Mouse (Mus musculus) midbrain, embryonic 16.5 days (tissue): Measurements from ENCODE around the gene Fsd2. TPM values are rescaled to one million over a fixed set of nuclear protein-coding genes. Genes with fewer than 3 reads are reported as not detected.

ENCODE experiments used
- ATAC-seq: fragments of 200-750 bp; cut with Nextera tagmentation; 2 replicates; pipeline ENCODE4 v1.8.0; 2017; ENCODE audit warnings: moderate TSS enrichment
- H3K27ac ChIP-seq: fragments of 300-500 bp; sonication (generic); 2 replicates; pipeline ENCODE4 v1.5.1; 2014; ENCODE audit warnings: mild to moderate bottlenecking, low read length, mixed read lengths
- H3K27me3 ChIP-seq: fragments of 300-500 bp; sonication (generic); 2 replicates; pipeline ENCODE4 v1.6.1; 2014; ENCODE audit warnings: low read depth, low read length, mixed read lengths; ENCODE audit not compliant: control insufficient read depth, insufficient read depth
- H3K36me3 ChIP-seq: fragments of 300-500 bp; sonication (generic); 2 replicates; pipeline ENCODE4 v1.6.1; 2014; ENCODE audit warnings: mild to moderate bottlenecking, low read length, moderate library complexity, mixed read lengths; ENCODE audit not compliant: control insufficient read depth, insufficient read depth
- H3K4me1 ChIP-seq: fragments of 300-500 bp; sonication (generic); 2 replicates; pipeline ENCODE4 v1.6.1; 2014; ENCODE audit warnings: mild to moderate bottlenecking, low read length, mixed read lengths; ENCODE audit not compliant: control insufficient read depth, insufficient read depth
- H3K4me2 ChIP-seq: fragments of 300-500 bp; sonication (generic); 2 replicates; pipeline ENCODE4 v1.6.1; 2014; ENCODE audit warnings: mild to moderate bottlenecking, low read length, mixed read lengths
- H3K4me3 ChIP-seq: fragments of 300-500 bp; sonication (generic); 2 replicates; pipeline ENCODE4 v1.5.1; 2014; ENCODE audit warnings: low read depth, mild to moderate bottlenecking, low read length, moderate library complexity, mixed read lengths
- H3K9ac ChIP-seq: fragments of 300-500 bp; sonication (generic); 2 replicates; pipeline ENCODE4 v1.6.1; 2014; ENCODE audit warnings: low read depth, low read length, mixed read lengths
- H3K9me3 ChIP-seq: fragments of 300-500 bp; sonication (generic); replicated peaks from 2 replicates; pipeline ENCODE4 v1.6.1; 2014; ENCODE audit warnings: mild to moderate bottlenecking, low read length, mixed read lengths; ENCODE audit not compliant: control insufficient read depth, poor library complexity, severe bottlenecking
- WGBS: fragments of 180-500 bp; shearing (Covaris S2); extraction: QIAGEN DNeasy Blood & Tissue Kit; methylation state at CpG from one replicate; pipeline ENCODE4 v1.1.7; 2014; 5-methylcytosine and 5-hydroxymethylcytosine counted together
- polyA plus RNA-seq: library from polyadenylated mRNA; unstranded; fragments of >200 nt; fragmentation: Nextera tagmentation; extraction: Ambion mirVana; gene quantifications from 2 replicates; pipeline ENCODE4 v1.2.1, GENCODE M21; 2015

Gene Fsd2
- 0.19 and 0.25 TPM in 2 replicates for polyA plus RNA-seq

GRCm38 (mm10) chr7:81566892-81567291, at the start of gene Fsd2:
Gene Fsd2, minus strand, starts transcription at chr7:81566944.
- Histone ChIP-seq H3K36me3 (no peaks in the 10 kb centered on the region), H3K4me3 (no peak within 1 kb of the TSS), H3K27ac (no peak within 1 kb of the TSS), H3K9me3 (no peaks in the 10 kb centered on the region), H3K4me1 (no peaks in the 10 kb centered on the region), H3K9ac (no peak within 1 kb of the TSS), H3K27me3 (no peaks in the 10 kb centered on the region), H3K4me2 (no peak within 1 kb of the TSS)
- ATAC-seq = no peak
- WGBS = 81% methylated on average over 9 of the region's 9 CpGs

- no peak overlapping the region for H3K4me2 ChIP-seq
- H3K4me3 ChIP-seq = no peak overlapping the region
- no peaks in the 10 kb centered on the region for H3K27me3 ChIP-seq
- no peaks in the 10 kb centered on the region for H3K4me1 ChIP-seq
- H3K9ac ChIP-seq = no peak overlapping the region
- WGBS = 62% methylated on average over 9 of the region's 9 CpGs
- H3K27ac ChIP-seq = no peak overlapping the region
- H3K36me3 ChIP-seq = no peaks in the 10 kb centered on the region; the same call in 1 of the 2 replicates
- no peaks in the 10 kb centered on the region for H3K9me3 ChIP-seq
- no peak for ATAC-seq
Observed at GRCm38 (mm10) chr7:81615031-81615430, 48.3 kb upstream of the Fsd2 start.

- H3K9ac ChIP-seq = no peak overlapping the region
- H3K27ac ChIP-seq = no peak overlapping the region
- H3K4me3 ChIP-seq = no peak overlapping the region
- WGBS = 92% methylated on average over 13 of the region's 13 CpGs
- ATAC-seq = no peak
- no peaks in the 10 kb centered on the region for H3K4me1 ChIP-seq
- H3K4me2 ChIP-seq = no peak overlapping the region
- H3K27me3 ChIP-seq = no peaks in the 10 kb centered on the region
- H3K36me3 ChIP-seq = no peaks in the 10 kb centered on the region; the same call in 1 of the 2 replicates
- H3K9me3 ChIP-seq = no peaks in the 10 kb centered on the region
Observed at GRCm38 (mm10) chr7:81612856-81613635, 46.3 kb upstream of the Fsd2 start.

GRCm38 (mm10) chr7:81610125-81610524, 43.4 kb upstream of the Fsd2 start:
- WGBS = 62% methylated on average over 18 of the region's 18 CpGs
- no peaks in the 10 kb centered on the region; the same call in 1 of the 2 replicates for H3K36me3 ChIP-seq
- H3K27me3 ChIP-seq = no peaks in the 10 kb centered on the region
- H3K4me3 ChIP-seq = no peak overlapping the region
- no peaks in the 10 kb centered on the region for H3K4me1 ChIP-seq
- H3K4me2 ChIP-seq = no peak overlapping the region
- H3K27ac ChIP-seq = no peak overlapping the region
- H3K9ac ChIP-seq = no peak overlapping the region
- no peak for ATAC-seq
- H3K9me3 ChIP-seq = no peaks in the 10 kb centered on the region

GRCm38 (mm10) chr7:81606452-81606851, 39.7 kb upstream of the Fsd2 start:
- no peak overlapping the region for H3K4me2 ChIP-seq
- no peaks in the 10 kb centered on the region for H3K9me3 ChIP-seq
- no peak overlapping the region for H3K27ac ChIP-seq
- no peaks in the 10 kb centered on the region for H3K27me3 ChIP-seq
- H3K4me1 ChIP-seq = no peaks in the 10 kb centered on the region
- 69% methylated on average over 5 of the region's 5 CpGs for WGBS
- no peak for ATAC-seq
- no peak overlapping the region for H3K9ac ChIP-seq
- H3K4me3 ChIP-seq = no peak overlapping the region
- no peaks in the 10 kb centered on the region for H3K36me3 ChIP-seq

- WGBS = 68% methylated on average over 4 of the region's 4 CpGs
- H3K4me3 ChIP-seq = no peak overlapping the region
- H3K27me3 ChIP-seq = no peaks in the 10 kb centered on the region
- H3K36me3 ChIP-seq = no peaks in the 10 kb centered on the region
- ATAC-seq = no peak
- H3K4me1 ChIP-seq = no peaks in the 10 kb centered on the region
- H3K4me2 ChIP-seq = no peak overlapping the region
- H3K27ac ChIP-seq = no peak overlapping the region
- H3K9ac ChIP-seq = no peak overlapping the region
- no peaks in the 10 kb centered on the region for H3K9me3 ChIP-seq
Observed at GRCm38 (mm10) chr7:81605489-81605888, 38.7 kb upstream of the Fsd2 start.

- Histone ChIP-seq H3K27me3 (no peaks in the 10 kb centered on the region), H3K27ac (no peak overlapping the region), H3K36me3 (no peaks in the 10 kb centered on the region), H3K9me3 (no peaks in the 10 kb centered on the region), H3K4me3 (no peak overlapping the region), H3K4me1 (no peaks in the 10 kb centered on the region), H3K4me2 (no peak overlapping the region), H3K9ac (no peak overlapping the region)
- no peak for ATAC-seq
- WGBS = 80% methylated on average over 5 of the region's 5 CpGs
Observed at GRCm38 (mm10) chr7:81604991-81605390, 38.2 kb upstream of the Fsd2 start.

GRCm38 (mm10) chr7:81599379-81600280, 32.9 kb upstream of the Fsd2 start:
- Histone ChIP-seq H3K9me3 (no peaks in the 10 kb centered on the region), H3K36me3 (peaks cover 22% of the 10 kb centered on the region), H3K27me3 (no peaks in the 10 kb centered on the region), H3K4me2 (no peak overlapping the region), H3K4me3 (no peak overlapping the region), H3K9ac (no peak overlapping the region), H3K4me1 (no peaks in the 10 kb centered on the region), H3K27ac (no peak overlapping the region)
- WGBS = 76% methylated on average over 8 of the region's 8 CpGs
- peak; percentile 48; the same call in 1 of the 2 replicates for ATAC-seq

GRCm38 (mm10) chr7:81597660-81598059, 30.9 kb upstream of the Fsd2 start:
- H3K27ac ChIP-seq = no peak overlapping the region
- no peak for ATAC-seq
- peaks cover 28% of the 10 kb centered on the region for H3K36me3 ChIP-seq
- no peak overlapping the region for H3K4me3 ChIP-seq
- H3K9ac ChIP-seq = no peak overlapping the region
- no peaks in the 10 kb centered on the region for H3K27me3 ChIP-seq
- no peak overlapping the region for H3K4me2 ChIP-seq
- WGBS = 100% methylated on average over 1 of the region's 1 CpGs
- H3K9me3 ChIP-seq = no peaks in the 10 kb centered on the region
- no peaks in the 10 kb centered on the region for H3K4me1 ChIP-seq
